Mouse (Mus musculus) testis, adult 2 months (tissue): ENCODE data around the gene 1600014C23Rik.

Experiments
- CTCF ChIP-seq: fragments of 200-500 bp; IDR thresholded peaks from 2 replicates; pipeline ENCODE4 v1.5.1; 2012; ENCODE audit warnings: low read depth, mild to moderate bottlenecking, inconsistent platforms, low read length, moderate library complexity; ENCODE audit not compliant: control insufficient read depth, insufficient read depth, insufficient replicate concordance
- POLR2A ChIP-seq: fragments of 200-500 bp; IDR thresholded peaks from 2 replicates; pipeline ENCODE4 v1.6.1; 2012; ENCODE audit warnings: low read depth, mild to moderate bottlenecking, inconsistent platforms, low read length, moderate library complexity; ENCODE audit not compliant: control insufficient read depth

- TF ChIP-seq POLR2A (no peak), CTCF (no peak)
These were observed 23.2 kb downstream of the 1600014C23Rik start for GRCm38 (mm10) chr17:45710407-45710806.
